Mouse (Mus musculus) leukemia stem cell, adult 10-12 weeks (primary cell): ENCODE results near the gene Ccdc177. TPM values are rescaled to one million over a fixed set of nuclear protein-coding genes. Genes with fewer than 3 reads are reported as not detected.

Experiments used
- polyA plus RNA-seq: library from polyadenylated mRNA; stranded (reverse); fragments of >175 nt; gene quantifications from 2 replicates; pipeline ENCODE4 v1.2.3, GENCODE M21; 2012; ENCODE audit warnings: low replicate concordance

Ccdc177 gene
- not detected in 2 replicates for polyA plus RNA-seq

GRCm38 (mm10) chr12:80760396-80760801, at the start of gene Ccdc177:
Ccdc177 (minus strand) TSS chr12:80760687.

DNA sequence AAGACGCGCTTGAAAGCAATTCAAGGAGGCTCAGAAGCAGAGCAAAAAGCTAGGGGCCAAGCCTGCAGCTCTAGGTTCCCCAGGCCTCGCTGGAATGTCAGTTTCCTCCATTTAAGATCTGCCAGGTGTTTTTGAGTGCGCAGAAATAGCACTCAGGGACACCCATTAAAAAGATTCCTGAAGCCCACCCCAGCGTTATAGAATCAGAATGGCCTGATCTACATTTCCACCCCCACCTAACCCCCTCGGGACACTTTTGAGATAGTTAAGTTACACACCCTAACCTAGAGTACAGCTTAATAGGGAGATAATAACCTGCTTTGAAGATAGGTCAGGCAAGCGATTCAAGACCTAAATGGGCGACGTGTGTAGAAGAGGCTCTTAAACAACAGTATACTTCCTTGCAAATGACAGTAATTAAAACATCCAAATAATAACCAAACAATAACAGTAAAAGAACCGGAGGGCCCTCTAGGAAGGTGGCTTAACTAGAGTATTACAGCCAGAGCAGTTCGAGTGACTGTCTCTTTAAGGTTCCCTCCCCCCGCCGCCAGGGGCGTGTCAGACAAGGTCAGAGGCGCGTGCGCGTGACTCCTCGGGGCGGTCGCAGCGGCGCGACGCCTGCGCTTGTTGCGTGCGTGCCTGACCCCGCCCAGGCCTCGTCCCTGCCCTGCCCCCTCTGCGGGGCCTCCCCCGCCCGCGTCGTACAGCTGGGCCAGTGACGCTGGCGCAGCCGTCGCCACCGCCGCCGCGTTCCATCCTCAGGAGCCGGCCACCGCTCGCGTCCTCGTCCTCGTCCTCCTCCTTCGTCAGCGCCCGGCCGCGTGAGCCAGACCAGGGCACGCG, 29.6 kb upstream of the Ccdc177 start, which contains the start of gene Susd6:
Gene Susd6, plus strand, starts transcription at position 662 of the 846 bp plus-strand sequence.

Other genes starting within 250 kb of the Ccdc177 start
- 0.08 TPM in 1 of 2 replicates, not detected in the other for gene Galnt16, start 242.4 kb downstream of the Ccdc177 start, polyA plus RNA-seq
- gene Slc39a9, start 116.8 kb downstream of the Ccdc177 start, polyA plus RNA-seq = 3.0 and 13.0 TPM in 2 replicates
- 2.7 and 18.9 TPM in 2 replicates for gene Erh, start 116.3 kb downstream of the Ccdc177 start, polyA plus RNA-seq
- gene Plekhd1, start 68.1 kb downstream of the Ccdc177 start, polyA plus RNA-seq = 0.06 and 0.13 TPM in 2 replicates
- gene Susd6, start 29.8 kb upstream of the Ccdc177 start, polyA plus RNA-seq = 15.4 and 32.6 TPM in 2 replicates
- gene Srsf5, start 184.8 kb upstream of the Ccdc177 start, polyA plus RNA-seq = 12.6 and 81.5 TPM in 2 replicates
- gene Slc10a1, start 208.0 kb upstream of the Ccdc177 start, polyA plus RNA-seq = not detected in 2 replicates